Mouse (Mus musculus) limb, embryonic 11.5 days (tissue): ENCODE measurements around the gene Hist1h3f. TPM values are rescaled to one million over a fixed set of nuclear protein-coding genes. Genes with fewer than 3 reads are reported as not detected.
"Not testable (repeated sequence)": the region's sequence is repeated elsewhere in the genome, so short reads cannot be mapped to it uniquely, and the experiment has no call there.

Source experiments
- ATAC-seq: fragments of 200-750 bp; cut with Nextera tagmentation; 2 replicates; pipeline ENCODE4 v1.8.0; 2017; ENCODE audit warnings: low read depth; ENCODE audit not compliant: insufficient number of reproducible peaks, low FRiP score, low TSS enrichment
- DNase-seq: peaks from one replicate; pipeline ENCODE4 v3.0.0-alpha.2; 2015; ENCODE audit warnings: low spot score
- H3K27ac ChIP-seq: fragments of 300-500 bp; sonication (generic); replicated peaks from 2 replicates; pipeline ENCODE4 v1.5.1; 2014; ENCODE audit warnings: low read depth, mild to moderate bottlenecking, low read length
- H3K27me3 ChIP-seq: fragments of 300-500 bp; sonication (generic); 2 replicates; pipeline ENCODE4 v1.6.1; 2014; ENCODE audit warnings: mild to moderate bottlenecking, low read length, mixed read lengths; ENCODE audit not compliant: control insufficient read depth, insufficient read depth
- H3K36me3 ChIP-seq: fragments of 300-500 bp; sonication (generic); 2 replicates; pipeline ENCODE4 v1.6.1; 2014; ENCODE audit warnings: mild to moderate bottlenecking, low read length, moderate library complexity, mixed read lengths; ENCODE audit not compliant: control insufficient read depth, insufficient read depth
- H3K4me1 ChIP-seq: fragments of 300-500 bp; sonication (generic); 2 replicates; pipeline ENCODE4 v1.6.1; 2014; ENCODE audit warnings: low read length, mixed read lengths; ENCODE audit not compliant: control insufficient read depth, insufficient read depth
- H3K4me2 ChIP-seq: fragments of 300-500 bp; sonication (generic); 2 replicates; pipeline ENCODE4 v1.6.1; 2014; ENCODE audit warnings: low read depth, mild to moderate bottlenecking, moderate library complexity; ENCODE audit not compliant: severe bottlenecking
- H3K4me3 ChIP-seq: fragments of 300-500 bp; sonication (generic); 2 replicates; pipeline ENCODE4 v1.5.1; 2014; ENCODE audit warnings: low read depth, low read length
- H3K9ac ChIP-seq: fragments of 300-500 bp; sonication (generic); 2 replicates; pipeline ENCODE4 v1.6.1; 2014; ENCODE audit warnings: mild to moderate bottlenecking, low read length
- H3K9me3 ChIP-seq: fragments of 300-500 bp; sonication (generic); 2 replicates; pipeline ENCODE4 v1.6.1; 2016; ENCODE audit warnings: low read length; ENCODE audit not compliant: control insufficient read depth
- WGBS: fragments of 180-500 bp; shearing (Covaris S2); extraction: QIAGEN DNeasy Blood & Tissue Kit; methylation state at CpG from one replicate; pipeline ENCODE4 v1.1.7; 2014; 5-methylcytosine and 5-hydroxymethylcytosine counted together
- polyA plus RNA-seq: library from polyadenylated mRNA; unstranded; fragments of >200 nt; fragmentation: Nextera tagmentation; extraction: Ambion mirVana; gene quantifications from 2 replicates; pipeline ENCODE4 v1.2.1, GENCODE M21; 2014

Hist1h3f gene
- polyA plus RNA-seq, 1 experiment from 2014 or later = 1.4 TPM

GRCm38 (mm10) chr13:23551146-23551834 lies 7.4 kb downstream of the Hist1h3f start, which contains the start of gene Hist1h4f:
Gene Hist1h4f (minus strand): TSS chr13:23551648.
- peak; percentile 87 for ATAC-seq
- H3K9me3 ChIP-seq, H3K36me3 ChIP-seq, H3K27me3 ChIP-seq, H3K4me1 ChIP-seq: not testable (repeated sequence)
- H3K27ac ChIP-seq = peak within 1 kb of the TSS; percentile 97
- H3K4me3 ChIP-seq = peak within 1 kb of the TSS; percentile 37
- DNase-seq = peak; percentile 97
- peak within 1 kb of the TSS; percentile 57 for H3K4me2 ChIP-seq
- WGBS = 0% methylated on average over 37 of the region's 47 CpGs
- H3K9ac ChIP-seq = peak within 1 kb of the TSS; percentile 67

GRCm38 (mm10) chr13:23551931-23552914 lies 8.4 kb downstream of the Hist1h3f start:
- Histone ChIP-seq H3K4me1 (0 out of 2 replicates have a peak, but pooled peaks cover 2% of the 10 kb centered on the region), H3K27me3 (no peaks in the 10 kb centered on the region), H3K36me3 (no peaks in the 10 kb centered on the region), H3K4me2 (peak overlapping the region; percentile 57; the same call in 1 of the 2 replicates), H3K27ac (peak overlapping the region; percentile 97), H3K9me3 (no peaks in the 10 kb centered on the region), H3K4me3 (no peak overlapping the region; the same call in 1 of the 2 replicates), H3K9ac (peak overlapping the region; percentile 27)
- ATAC-seq = no peak
- 60% methylated on average over 8 of the region's 8 CpGs for WGBS
- peak; percentile 34 for DNase-seq

GRCm38 (mm10) chr13:23552962-23553361 lies 9.1 kb downstream of the Hist1h3f start, which contains the start of gene Hist1h1d:
Gene Hist1h1d (plus strand): TSS chr13:23553262.
- Histone ChIP-seq H3K9ac (peak within 1 kb of the TSS; percentile 27), H3K9me3 (no peaks in the 10 kb centered on the region), H3K4me2 (peak within 1 kb of the TSS; percentile 57; the same call in 1 of the 2 replicates), H3K4me1 (0 out of 2 replicates have a peak, but pooled peaks cover 2% of the 10 kb centered on the region), H3K27ac (peak within 1 kb of the TSS; percentile 100), H3K36me3 (no peaks in the 10 kb centered on the region), H3K4me3 (no peak within 1 kb of the TSS; the same call in 1 of the 2 replicates), H3K27me3 (no peaks in the 10 kb centered on the region)
- DNase-seq (no peak), ATAC-seq (no peak)

- 0 out of 2 replicates have a peak, but pooled peaks cover 2% of the 10 kb centered on the region for H3K4me1 ChIP-seq
- H3K27me3 ChIP-seq = no peaks in the 10 kb centered on the region
- 25% methylated on average over 9 of the region's 9 CpGs for WGBS
- H3K9ac ChIP-seq = peak overlapping the region; percentile 93
- no peak for DNase-seq
- peak overlapping the region; percentile 68 for H3K4me3 ChIP-seq
- peak overlapping the region; percentile 86; the same call in 1 of the 2 replicates for H3K4me2 ChIP-seq
- peak overlapping the region; percentile 100 for H3K27ac ChIP-seq
- H3K36me3 ChIP-seq = no peaks in the 10 kb centered on the region
- no peak for ATAC-seq
- no peaks in the 10 kb centered on the region for H3K9me3 ChIP-seq
Measured at GRCm38 (mm10) chr13:23554393-23554792, 10.5 kb downstream of the Hist1h3f start.

GRCm38 (mm10) chr13:23554925-23555838 lies 11.3 kb downstream of the Hist1h3f start:
- peak overlapping the region; percentile 86 for H3K4me2 ChIP-seq
- ATAC-seq = peak; percentile 88
- under 1% methylated on average over 54 of the region's 54 CpGs for WGBS

GRCm38 (mm10) chr13:23555839-23556416 lies 12.1 kb downstream of the Hist1h3f start:
- no peaks in the 10 kb centered on the region for H3K9me3 ChIP-seq
- no peaks in the 10 kb centered on the region for H3K36me3 ChIP-seq
- H3K4me3 ChIP-seq = peak overlapping the region; percentile 68
- H3K9ac ChIP-seq = peak overlapping the region; percentile 93
- no peaks in the 10 kb centered on the region for H3K27me3 ChIP-seq
- DNase-seq (peak; percentile 89), ATAC-seq (peak; percentile 81)
- WGBS = under 1% methylated on average over 18 of the region's 18 CpGs
- H3K27ac ChIP-seq = peak overlapping the region; percentile 100
- 0 out of 2 replicates have a peak, but pooled peaks cover 2% of the 10 kb centered on the region for H3K4me1 ChIP-seq
- peak overlapping the region; percentile 86 for H3K4me2 ChIP-seq

More at GRCm38 (mm10) chr13:23554925-23555838, 11.3 kb downstream of the Hist1h3f start:
- DNase-seq = peak; percentile 91
- H3K9me3 ChIP-seq = no peaks in the 10 kb centered on the region
- H3K27me3 ChIP-seq = no peaks in the 10 kb centered on the region
- peak overlapping the region; percentile 93 for H3K9ac ChIP-seq
- peak overlapping the region; percentile 68 for H3K4me3 ChIP-seq
- peak overlapping the region; percentile 100 for H3K27ac ChIP-seq
- 0 out of 2 replicates have a peak, but pooled peaks cover 2% of the 10 kb centered on the region for H3K4me1 ChIP-seq
- no peaks in the 10 kb centered on the region for H3K36me3 ChIP-seq

- ATAC-seq (no peak), DNase-seq (no peak)
- Histone ChIP-seq H3K36me3 (no peaks in the 10 kb centered on the region), H3K4me2 (no peak overlapping the region; the same call in 1 of the 2 replicates), H3K9me3 (no peaks in the 10 kb centered on the region), H3K4me1 (0 out of 2 replicates have a peak, but pooled peaks cover 2% of the 10 kb centered on the region), H3K9ac (no peak overlapping the region), H3K27ac (peak overlapping the region; percentile 65), H3K27me3 (no peaks in the 10 kb centered on the region), H3K4me3 (no peak overlapping the region)
- WGBS = 72% methylated on average over 3 of the region's 3 CpGs
Measured at GRCm38 (mm10) chr13:23556906-23557305, 13.1 kb downstream of the Hist1h3f start.
